14 mouse cellular contexts compared by ENCODE assay signal in genomic region chr7:139937138-139937537, GRCm38 (mm10). TPM values are rescaled to one million over a fixed set of nuclear protein-coding genes. Genes with fewer than 3 reads are reported as not detected.
"Had no signal": no experiment of that assay in that cellular context is flagged by ENCODE, and none has a peak within 500 bp of the region (broad histone marks: within the 10 kb centered on the region; RNA-seq: fewer than 3 reads in every experiment).

No protein-coding gene starts in this region.

- H3K4me1 ChIP-seq: limb, embryonic 12.5 days; liver, embryonic 13.5 days; midbrain, embryonic 12.5 days had no signal

- H3K4me3 ChIP-seq: limb, embryonic 12.5 days; liver, embryonic 13.5 days; midbrain, embryonic 12.5 days had no signal

- ATAC-seq: midbrain, embryonic 16.5 days had no signal

- H3K9ac ChIP-seq: limb, embryonic 12.5 days; liver, embryonic 13.5 days; midbrain, embryonic 12.5 days had no signal

- DNase-seq: kidney, postnatal 25 days; layer of hippocampus, adult 9-11 months; liver; liver, embryonic 13.5 days; lung, adult 18-20 months; right cerebral cortex, adult 18-20 months; right cerebral cortex, postnatal 25 days; thymus, postnatal 36 days had no signal

- H3K4me2 ChIP-seq: limb, embryonic 12.5 days; liver, embryonic 13.5 days; midbrain, embryonic 12.5 days had no signal

- H3K27ac ChIP-seq: limb, embryonic 12.5 days; liver, embryonic 13.5 days; midbrain, embryonic 12.5 days had no signal

- H3K36me3 ChIP-seq: limb, embryonic 12.5 days; liver, embryonic 13.5 days; midbrain, embryonic 12.5 days had no signal

- H3K9me3 ChIP-seq: limb, embryonic 12.5 days; liver, embryonic 13.5 days; midbrain, embryonic 12.5 days had no signal

RNA-seq across cellular contexts. Expression of gene Utf1, which starts 6.5 kb away (rescaled TPM):
- total RNA-seq: left cerebral cortex, postnatal 36 days; megakaryocyte-erythroid progenitor cell, adult 5-6 weeks had no signal
- polyA plus RNA-seq: liver, embryonic 13.5 days; midbrain, embryonic 12.5 days; midbrain, embryonic 16.5 days; neural tube, embryonic 14.5 days had no signal

RNA-seq across cellular contexts. Expression of gene 6430531B16Rik, which starts 41.4 kb away (rescaled TPM):
- polyA plus RNA-seq: liver, embryonic 13.5 days had no signal

RNA-seq across cellular contexts. Expression of gene Kndc1, which starts 42.6 kb away (rescaled TPM):
- total RNA-seq: megakaryocyte-erythroid progenitor cell, adult 5-6 weeks had no signal
